Mouse (Mus musculus): ENCODE data around the gene Iqcf6. TPM values are rescaled to one million over a fixed set of nuclear protein-coding genes. Genes with fewer than 3 reads are reported as not detected.
"Not testable (repeated sequence)": the region's sequence is repeated elsewhere in the genome, so short reads cannot be mapped to it uniquely, and the experiment has no call there.

The Iqcf6 gene
- total and polyA plus RNA-seq, 3 experiments: not detected

- H3K4me3 ChIP-seq (ENCODE audit: low read depth, low read length): no peak overlapping the region
- peak; percentile 55; the same call in 1 of the 2 replicates for TF ChIP-seq CTCF (IDR thresholded peaks at IDR 0.05; ENCODE audit: low read depth, low read length)
- TF ChIP-seq GATA1 (IDR thresholded peaks at IDR 0.05; ENCODE audit: borderline replicate concordance, low read length): no peak
- no peak for TF ChIP-seq GATA2 (IDR thresholded peaks at IDR 0.05; ENCODE audit: borderline replicate concordance, low read depth, low read length)
- no peak for TF ChIP-seq POLR2AphosphoS5 (IDR thresholded peaks at IDR 0.05; ENCODE audit: insufficient replicate concordance, low read depth, low read length)
- no peak for TF ChIP-seq TAL1 (conservative IDR thresholded peaks at IDR 0.05; ENCODE audit: low read depth, low read length)
- H3K36me3 ChIP-seq (replicated peaks): no peaks in the 10 kb centered on the region
- H3K9me3 ChIP-seq (replicated peaks): no peaks in the 10 kb centered on the region
- peaks cover 8% of the 10 kb centered on the region for H3K27me3 ChIP-seq (ENCODE audit: insufficient read depth, low read length)
- DNase-seq (ENCODE audit: low spot score) (peak; percentile 10), ATAC-seq (ENCODE audit: extremely low read depth, insufficient number of reproducible peaks, low FRiP score, poor library complexity, severe bottlenecking) (no peak)
- H3K4me1 ChIP-seq (ENCODE audit: insufficient read depth, low read depth, low read length): no peaks in the 10 kb centered on the region
These were observed 25.8 kb upstream of the Iqcf6 start for GRCm38 (mm10) chr9:106600546-106600945.

GRCm38 (mm10) chr9:106610727-106611126 is 15.7 kb upstream of the Iqcf6 start:
- Histone ChIP-seq H3K4me1 (ENCODE audit: insufficient read depth, low read depth, low read length) (no peaks in the 10 kb centered on the region), H3K36me3 (replicated peaks) (no peaks in the 10 kb centered on the region), H3K27me3 (ENCODE audit: insufficient read depth, low read length) (peaks cover 12% of the 10 kb centered on the region), H3K9me3 (replicated peaks) (no peaks in the 10 kb centered on the region), H3K4me3 (ENCODE audit: low read depth, low read length) (no peak overlapping the region)
- TF ChIP-seq GATA1 (IDR thresholded peaks at IDR 0.05; ENCODE audit: borderline replicate concordance, low read length): no peak
- TF ChIP-seq GATA2 (IDR thresholded peaks at IDR 0.05; ENCODE audit: borderline replicate concordance, low read depth, low read length): no peak
- TF ChIP-seq TAL1 (conservative IDR thresholded peaks at IDR 0.05; ENCODE audit: low read depth, low read length): no peak
- DNase-seq (ENCODE audit: low spot score) (no peak), ATAC-seq (ENCODE audit: extremely low read depth, insufficient number of reproducible peaks, low FRiP score, poor library complexity, severe bottlenecking) (no peak)

- no peak overlapping the region for H3K4me3 ChIP-seq (ENCODE audit: low read depth, low read length)
- no peak for DNase-seq (ENCODE audit: low spot score)
- H3K4me1 ChIP-seq (ENCODE audit: insufficient read depth, low read depth, low read length): no peaks in the 10 kb centered on the region
- TF ChIP-seq GATA2 (IDR thresholded peaks at IDR 0.05; ENCODE audit: borderline replicate concordance, low read depth, low read length) (no peak), TAL1 (conservative IDR thresholded peaks at IDR 0.05; ENCODE audit: low read depth, low read length) (no peak), CTCF (IDR thresholded peaks at IDR 0.05; ENCODE audit: low read depth, low read length) (no peak), POLR2AphosphoS5 (IDR thresholded peaks at IDR 0.05; ENCODE audit: insufficient replicate concordance, low read depth, low read length) (no peak)
- peaks cover 18% of the 10 kb centered on the region for H3K27me3 ChIP-seq (ENCODE audit: insufficient read depth, low read length)
- H3K9me3 ChIP-seq (replicated peaks): no peaks in the 10 kb centered on the region
- H3K36me3 ChIP-seq (replicated peaks): no peaks in the 10 kb centered on the region
- no peak for ATAC-seq (ENCODE audit: extremely low read depth, insufficient number of reproducible peaks, low FRiP score, poor library complexity, severe bottlenecking)
These were observed 12.4 kb upstream of the Iqcf6 start for GRCm38 (mm10) chr9:106613951-106614350.

- Histone ChIP-seq H3K4me3 (ENCODE audit: low read depth, low read length) (no peak overlapping the region), H3K9me3 (replicated peaks) (no peaks in the 10 kb centered on the region), H3K4me1 (ENCODE audit: insufficient read depth, low read depth, low read length) (no peaks in the 10 kb centered on the region), H3K36me3 (replicated peaks) (no peaks in the 10 kb centered on the region), H3K27me3 (ENCODE audit: insufficient read depth, low read length) (peaks cover 18% of the 10 kb centered on the region)
- TF ChIP-seq GATA1 (IDR thresholded peaks at IDR 0.05; ENCODE audit: borderline replicate concordance, low read length) (no peak), TAL1 (conservative IDR thresholded peaks at IDR 0.05; ENCODE audit: low read depth, low read length) (no peak), GATA2 (IDR thresholded peaks at IDR 0.05; ENCODE audit: borderline replicate concordance, low read depth, low read length) (no peak)
- ATAC-seq (ENCODE audit: extremely low read depth, insufficient number of reproducible peaks, low FRiP score, poor library complexity, severe bottlenecking) (no peak), DNase-seq (ENCODE audit: low spot score) (no peak)
These were observed 11.8 kb upstream of the Iqcf6 start for GRCm38 (mm10) chr9:106614616-106615015.

GRCm38 (mm10) chr9:106616306-106616705 is 10.1 kb upstream of the Iqcf6 start:
- Histone ChIP-seq H3K27me3 (ENCODE audit: insufficient read depth, low read length) (peaks cover 18% of the 10 kb centered on the region), H3K4me3 (ENCODE audit: low read depth, low read length) (no peak overlapping the region), H3K9me3 (replicated peaks) (no peaks in the 10 kb centered on the region), H3K4me1 (ENCODE audit: insufficient read depth, low read depth, low read length) (no peaks in the 10 kb centered on the region), H3K36me3 (replicated peaks) (no peaks in the 10 kb centered on the region)
- TF ChIP-seq GATA1 (IDR thresholded peaks at IDR 0.05; ENCODE audit: borderline replicate concordance, low read length): no peak
- no peak for TF ChIP-seq TAL1 (conservative IDR thresholded peaks at IDR 0.05; ENCODE audit: low read depth, low read length)
- TF ChIP-seq GATA2 (IDR thresholded peaks at IDR 0.05; ENCODE audit: borderline replicate concordance, low read depth, low read length): no peak
- TF ChIP-seq POLR2AphosphoS5 (IDR thresholded peaks at IDR 0.05; ENCODE audit: insufficient replicate concordance, low read depth, low read length): no peak
- no peak for TF ChIP-seq CTCF (IDR thresholded peaks at IDR 0.05; ENCODE audit: low read depth, low read length)
- ATAC-seq (ENCODE audit: extremely low read depth, insufficient number of reproducible peaks, low FRiP score, poor library complexity, severe bottlenecking) (no peak), DNase-seq (ENCODE audit: low spot score) (no peak)

GRCm38 (mm10) chr9:106617496-106617895 is 8.9 kb upstream of the Iqcf6 start:
- Histone ChIP-seq H3K4me1 (ENCODE audit: insufficient read depth, low read depth, low read length) (no peaks in the 10 kb centered on the region), H3K27me3 (ENCODE audit: insufficient read depth, low read length) (peaks cover 15% of the 10 kb centered on the region), H3K36me3 (replicated peaks) (no peaks in the 10 kb centered on the region), H3K4me3 (ENCODE audit: low read depth, low read length) (no peak overlapping the region), H3K9me3 (replicated peaks) (no peaks in the 10 kb centered on the region)
- ATAC-seq (ENCODE audit: extremely low read depth, insufficient number of reproducible peaks, low FRiP score, poor library complexity, severe bottlenecking): no peak
- TF ChIP-seq CTCF (IDR thresholded peaks at IDR 0.05; ENCODE audit: low read depth, low read length) (no peak), TAL1 (conservative IDR thresholded peaks at IDR 0.05; ENCODE audit: low read depth, low read length) (no peak), POLR2AphosphoS5 (IDR thresholded peaks at IDR 0.05; ENCODE audit: insufficient replicate concordance, low read depth, low read length) (no peak), GATA1 (IDR thresholded peaks at IDR 0.05; ENCODE audit: borderline replicate concordance, low read length) (no peak), GATA2 (IDR thresholded peaks at IDR 0.05; ENCODE audit: borderline replicate concordance, low read depth, low read length) (no peak)
- DNase-seq (ENCODE audit: low spot score): no peak

- H3K4me1 ChIP-seq (ENCODE audit: insufficient read depth, low read depth, low read length); DNase-seq (ENCODE audit: low spot score); H3K36me3 ChIP-seq (replicated peaks); ATAC-seq (ENCODE audit: extremely low read depth, insufficient number of reproducible peaks, low FRiP score, poor library complexity, severe bottlenecking); H3K4me3 ChIP-seq (ENCODE audit: low read depth, low read length); H3K9me3 ChIP-seq (replicated peaks); H3K27me3 ChIP-seq (ENCODE audit: insufficient read depth, low read length): not testable (repeated sequence)
These were observed 1.4 kb downstream of the Iqcf6 start for GRCm38 (mm10) chr9:106627796-106628195.
